Mouse (Mus musculus) retina, embryonic 14.5 days (tissue): ENCODE measurements around the gene Ecm2.

Experiments used
- DNase-seq: peaks from one replicate; pipeline ENCODE4 v3.0.0-alpha.2; 2015; ENCODE audit warnings: low spot score

Gene Ecm2

GRCm38 (mm10) chr13:49507176-49507575, 2.6 kb downstream of the Ecm2 start:
- DNase-seq = no peak

DNA sequence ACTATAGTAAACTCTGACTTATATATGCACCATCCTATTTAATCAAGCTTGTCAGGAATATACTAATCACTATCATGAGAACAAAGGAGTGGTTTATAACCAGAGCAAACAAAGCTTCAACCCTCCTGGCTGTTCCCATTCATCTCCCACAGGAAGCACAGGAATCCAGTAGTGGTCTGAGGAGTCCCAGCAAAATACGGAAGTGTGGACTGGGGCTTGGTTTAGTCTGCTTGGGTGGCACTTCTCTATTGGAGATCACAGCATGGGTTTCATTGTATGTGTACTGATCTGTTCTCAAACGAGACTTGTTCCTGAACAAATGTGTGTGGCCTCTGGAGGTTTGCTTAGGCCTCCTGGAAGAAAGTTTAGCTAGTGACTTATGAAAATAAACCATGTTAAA, 14.2 kb downstream of the Ecm2 start:
- DNase-seq = peak; percentile 6

DNA sequence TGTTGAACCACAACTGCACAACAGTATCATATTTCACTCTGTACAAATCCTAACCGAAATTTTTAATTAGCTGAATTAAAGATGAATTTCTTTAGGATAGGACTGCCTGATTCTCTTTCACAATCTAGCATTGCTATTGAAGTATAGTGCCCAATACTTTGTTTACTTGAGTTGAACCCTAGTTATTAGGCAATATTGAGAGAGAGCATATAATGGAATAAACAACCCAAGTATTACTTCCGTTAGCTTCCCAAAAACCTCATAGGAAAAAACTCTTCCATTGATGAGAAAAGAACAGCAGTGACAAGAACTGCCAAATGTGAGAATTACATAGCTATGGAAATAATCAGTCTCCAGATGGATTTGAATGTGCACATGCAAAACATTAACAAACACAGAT, 21.6 kb downstream of the Ecm2 start:
- no peak for DNase-seq

- no peak for DNase-seq
Measured at GRCm38 (mm10) chr13:49530636-49531035, 26.0 kb downstream of the Ecm2 start.

GRCm38 (mm10) chr13:49536946-49537345, 32.3 kb downstream of the Ecm2 start:
- no peak for DNase-seq

DNA sequence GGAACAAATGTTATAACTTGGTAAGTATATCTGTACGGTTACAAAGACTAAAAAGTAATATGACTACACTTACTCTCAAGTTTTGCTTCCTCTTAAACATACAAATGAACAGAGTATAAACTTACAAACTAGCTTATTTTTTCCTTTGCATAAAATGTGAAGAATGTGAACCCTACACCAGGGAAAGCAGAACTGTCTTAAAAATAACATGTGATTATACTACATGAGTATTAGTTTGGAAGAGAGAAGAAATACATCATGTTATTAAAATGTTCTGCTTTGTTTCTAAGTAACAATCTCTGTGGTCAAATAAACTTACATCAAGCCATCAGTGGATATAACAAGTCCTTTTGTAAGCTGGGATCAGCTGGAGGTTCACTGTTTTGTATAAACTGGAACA, 34.1 kb downstream of the Ecm2 start:
- DNase-seq = no peak

DNA sequence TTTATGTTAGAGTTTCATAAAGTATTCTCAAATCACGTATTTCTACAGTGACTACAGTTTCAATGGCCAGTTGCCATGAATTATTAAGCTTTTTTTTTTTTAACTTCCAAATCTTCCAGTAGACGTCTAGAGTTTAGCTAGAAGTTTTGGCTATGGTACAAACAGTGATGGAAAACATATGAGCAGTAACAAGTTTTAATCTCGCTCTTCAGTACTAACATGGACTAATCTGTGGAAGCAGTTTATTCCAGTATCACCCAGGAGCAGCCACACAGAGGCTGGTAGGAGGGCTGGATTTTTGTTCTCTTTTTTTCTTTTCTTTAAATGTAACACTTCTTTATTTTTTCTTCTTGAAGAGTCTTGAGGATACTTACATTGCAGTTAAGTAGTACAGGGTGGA, 39.7 kb downstream of the Ecm2 start, which contains the start of gene Aspn:
Aspn (plus strand) TSS at position 165 of the 400 bp plus-strand sequence.
- no peak for DNase-seq

DNA sequence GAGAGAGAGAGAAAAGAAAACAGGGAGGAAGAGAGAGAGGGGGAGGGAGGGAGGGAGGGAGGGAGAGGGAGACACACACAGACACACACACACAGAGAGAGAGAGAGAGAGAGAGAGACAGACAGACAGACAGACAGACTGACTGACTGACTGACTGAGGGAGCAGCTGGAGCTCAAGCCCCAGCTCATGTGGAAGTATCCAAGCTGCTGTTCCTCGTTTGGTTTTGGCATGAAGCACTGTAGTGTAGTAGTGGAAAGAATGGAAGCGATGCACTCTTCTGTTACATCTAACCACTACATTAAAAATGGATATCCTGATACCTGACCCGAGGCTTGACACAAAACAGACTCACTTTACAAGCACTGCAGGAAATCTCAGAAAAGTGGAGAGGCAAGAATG, 41.0 kb downstream of the Ecm2 start:
- no peak for DNase-seq

- DNase-seq = no peak
Measured at GRCm38 (mm10) chr13:49546517-49546916, 41.9 kb downstream of the Ecm2 start.

- no peak for DNase-seq
Measured at GRCm38 (mm10) chr13:49547563-49548150, 43.0 kb downstream of the Ecm2 start.

DNA sequence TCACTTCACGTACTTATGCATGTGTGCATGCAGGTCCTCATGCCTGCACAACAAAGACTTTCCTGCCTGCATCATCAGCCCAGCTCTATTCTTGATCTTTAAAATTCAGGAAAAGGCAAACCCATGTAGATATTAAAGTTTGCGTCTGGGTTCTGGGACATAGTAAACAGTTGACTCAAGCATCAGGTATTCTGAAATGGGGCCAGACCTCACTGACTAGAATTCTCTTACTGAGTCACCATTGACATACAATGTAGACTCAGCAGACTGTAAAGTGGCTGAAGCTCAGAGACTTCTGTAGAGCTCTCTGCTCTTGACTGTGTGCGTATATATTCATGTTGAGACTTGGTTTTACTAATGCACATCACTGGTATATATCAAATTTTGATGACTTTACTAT, 45.0 kb downstream of the Ecm2 start:
- no peak for DNase-seq

- no peak for DNase-seq
Measured at GRCm38 (mm10) chr13:49554519-49554918, 49.9 kb downstream of the Ecm2 start.

GRCm38 (mm10) chr13:49556203-49556602, 51.6 kb downstream of the Ecm2 start:
- DNase-seq = no peak

GRCm38 (mm10) chr13:49556924-49557323, 52.3 kb downstream of the Ecm2 start:
- no peak for DNase-seq

DNA sequence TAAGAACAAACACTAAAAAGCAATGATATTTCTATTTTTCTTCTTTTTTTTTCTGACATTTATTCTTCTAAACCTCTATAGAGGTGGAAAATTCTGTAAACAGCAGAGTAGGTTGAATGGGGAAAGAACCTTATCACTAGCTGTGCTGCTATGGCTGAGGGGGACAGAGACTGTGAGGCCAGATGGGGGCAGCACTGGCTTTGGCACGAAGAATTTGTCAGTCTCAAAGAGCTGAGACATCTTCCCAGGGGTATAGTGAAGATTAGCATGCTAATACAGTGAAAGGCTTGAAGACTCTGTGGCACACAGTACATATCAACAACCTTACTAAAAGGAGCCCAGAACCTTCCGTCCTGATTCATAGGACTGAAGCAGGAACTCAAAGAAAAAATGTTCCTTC, 54.6 kb downstream of the Ecm2 start:
- DNase-seq = peak; percentile 36

GRCm38 (mm10) chr13:49560886-49561285, 56.3 kb downstream of the Ecm2 start:
- DNase-seq = no peak

DNA sequence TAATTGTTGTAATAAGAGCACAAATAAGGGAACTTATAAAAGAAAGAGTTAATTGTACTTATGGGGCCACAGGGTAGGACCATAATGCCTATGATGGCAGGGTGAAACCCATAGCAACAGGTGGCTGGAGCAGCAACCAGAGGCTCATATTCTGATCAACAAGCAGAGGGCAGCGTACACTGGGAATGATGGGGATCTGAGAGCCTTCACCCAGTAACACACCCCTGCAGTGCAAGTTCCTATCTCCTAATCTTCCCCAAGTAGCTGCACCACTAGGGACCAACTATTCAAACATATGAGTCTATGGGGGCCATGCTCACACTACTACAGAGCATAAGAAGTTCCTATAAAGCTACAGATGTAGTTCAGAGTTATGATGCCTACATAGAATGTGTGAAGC, 59.7 kb downstream of the Ecm2 start:
- DNase-seq = no peak

DNA sequence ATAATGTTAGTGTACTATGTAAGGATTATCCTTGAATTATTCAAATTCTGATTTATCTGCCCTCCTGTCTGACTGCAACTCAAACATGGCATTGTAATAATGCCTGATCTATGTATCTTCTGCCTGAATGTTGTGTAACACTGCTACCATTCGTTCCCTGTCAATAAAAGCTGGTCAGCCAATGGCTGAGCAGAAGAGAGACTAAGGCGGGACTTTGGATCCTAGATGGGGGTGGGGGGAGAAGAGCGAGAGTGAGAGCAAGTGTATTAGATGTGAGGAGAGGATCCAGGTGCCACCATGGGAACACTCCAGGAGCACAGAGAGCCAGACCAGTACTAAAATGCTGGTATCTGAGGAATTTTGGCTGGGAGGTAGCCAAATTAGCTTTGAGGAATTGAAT, 65.8 kb downstream of the Ecm2 start:
- DNase-seq = no peak

DNA sequence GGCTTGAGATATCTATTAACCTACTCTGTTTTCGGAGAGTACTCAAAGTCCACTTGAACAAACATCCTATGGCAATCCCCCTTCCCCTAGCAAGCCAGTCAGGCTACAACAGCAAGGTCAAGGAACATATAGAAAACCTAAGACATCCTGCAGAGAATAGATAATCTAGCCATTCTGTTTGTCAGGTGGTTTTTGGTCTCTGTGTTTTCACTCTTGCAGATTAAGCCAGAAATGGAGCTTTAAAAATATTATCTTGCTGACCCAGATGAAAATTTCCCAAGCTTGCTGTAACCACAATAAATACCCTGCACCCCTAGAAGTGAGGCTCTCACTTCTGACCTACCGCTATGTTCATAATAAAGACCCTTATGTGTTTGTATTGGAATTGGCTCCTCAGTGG, 66.8 kb downstream of the Ecm2 start:
- DNase-seq = no peak

GRCm38 (mm10) chr13:49581541-49582530, 77.2 kb downstream of the Ecm2 start, which contains the start of gene Omd:
Gene Omd (plus strand): TSS chr13:49582462.
- no peak for DNase-seq
